Mouse (Mus musculus) limb, embryonic 14.5 days (tissue): ENCODE results near the gene Dis3. TPM values are rescaled to one million over a fixed set of nuclear protein-coding genes. Genes with fewer than 3 reads are reported as not detected.
"Not testable (repeated sequence)": the region's sequence is repeated elsewhere in the genome, so short reads cannot be mapped to it uniquely, and the experiment has no call there.

Experiments
- ATAC-seq: fragments of 200-750 bp; cut with Nextera tagmentation; 2 replicates; pipeline ENCODE4 v1.8.0; 2017; ENCODE audit warnings: low read depth, moderate number of reproducible peaks, moderate TSS enrichment; ENCODE audit not compliant: low FRiP score
- DNase-seq: peaks from one replicate; pipeline ENCODE4 v3.0.0-alpha.2; 2015; ENCODE audit warnings: low spot score
- H3K27ac ChIP-seq: fragments of 300-500 bp; sonication (generic); replicated peaks from 2 replicates; pipeline ENCODE4 v1.5.1; 2014; ENCODE audit warnings: low read depth, mild to moderate bottlenecking, low read length, moderate library complexity, mixed read lengths
- H3K27me3 ChIP-seq: fragments of 300-500 bp; sonication (generic); 2 replicates; pipeline ENCODE4 v1.6.1; 2014; ENCODE audit warnings: low read length, mixed read lengths; ENCODE audit not compliant: control insufficient read depth, insufficient read depth
- H3K36me3 ChIP-seq: fragments of 300-500 bp; sonication (generic); 2 replicates; pipeline ENCODE4 v1.6.1; 2014; ENCODE audit warnings: mild to moderate bottlenecking, low read length, moderate library complexity, mixed read lengths; ENCODE audit not compliant: control insufficient read depth, insufficient read depth
- H3K4me1 ChIP-seq: fragments of 300-500 bp; sonication (generic); 2 replicates; pipeline ENCODE4 v1.6.1; 2014; ENCODE audit warnings: antibody characterized with exemption, low read length, mixed read lengths; ENCODE audit not compliant: control insufficient read depth, insufficient read depth
- H3K4me2 ChIP-seq: fragments of 300-500 bp; sonication (generic); replicated peaks from 2 replicates; pipeline ENCODE4 v1.6.1; 2014; ENCODE audit warnings: low read depth, mild to moderate bottlenecking, low read length, moderate library complexity; ENCODE audit not compliant: severe bottlenecking
- H3K4me3 ChIP-seq: fragments of 300-500 bp; sonication (generic); replicated peaks from 2 replicates; pipeline ENCODE4 v1.5.1; 2014; ENCODE audit warnings: low read length
- H3K9ac ChIP-seq: fragments of 300-500 bp; sonication (generic); 2 replicates; pipeline ENCODE4 v1.6.1; 2014; ENCODE audit warnings: mild to moderate bottlenecking, low read depth, low read length, moderate library complexity; ENCODE audit not compliant: severe bottlenecking
- H3K9me3 ChIP-seq: fragments of 300-500 bp; sonication (generic); 2 replicates; pipeline ENCODE4 v1.6.1; 2016; ENCODE audit warnings: low read length; ENCODE audit not compliant: control insufficient read depth
- POLR2A ChIP-seq: fragments of 200-500 bp; IDR thresholded peaks from 2 replicates; pipeline ENCODE4 v1.8.0; 2012; ENCODE audit warnings: inconsistent platforms, mild to moderate bottlenecking, moderate library complexity, borderline replicate concordance; ENCODE audit not compliant: insufficient read depth, insufficient read length; ENCODE audit errors: extremely low read depth
- WGBS: fragments of 180-500 bp; shearing (Covaris S2); extraction: QIAGEN DNeasy Blood & Tissue Kit; methylation state at CpG from one replicate; pipeline ENCODE4 v1.1.7; 2014; 5-methylcytosine and 5-hydroxymethylcytosine counted together
- polyA plus RNA-seq, 2 experiments: library from polyadenylated mRNA; depleted of rRNA in 1 of 2; stranded (reverse) in 1 of 2; unstranded in 1 of 2; fragments of >200 nt; fragmentation: Nextera tagmentation in 1 of 2; extraction: Ambion mirVana in 1 of 2; gene quantifications; 2 replicates each; pipeline versions ENCODE4 v1.2.1 to v1.2.3; 2012 to 2014

The Dis3 gene
- polyA plus RNA-seq, 2 experiments: 30.7 to 37.6 TPM

DNA sequence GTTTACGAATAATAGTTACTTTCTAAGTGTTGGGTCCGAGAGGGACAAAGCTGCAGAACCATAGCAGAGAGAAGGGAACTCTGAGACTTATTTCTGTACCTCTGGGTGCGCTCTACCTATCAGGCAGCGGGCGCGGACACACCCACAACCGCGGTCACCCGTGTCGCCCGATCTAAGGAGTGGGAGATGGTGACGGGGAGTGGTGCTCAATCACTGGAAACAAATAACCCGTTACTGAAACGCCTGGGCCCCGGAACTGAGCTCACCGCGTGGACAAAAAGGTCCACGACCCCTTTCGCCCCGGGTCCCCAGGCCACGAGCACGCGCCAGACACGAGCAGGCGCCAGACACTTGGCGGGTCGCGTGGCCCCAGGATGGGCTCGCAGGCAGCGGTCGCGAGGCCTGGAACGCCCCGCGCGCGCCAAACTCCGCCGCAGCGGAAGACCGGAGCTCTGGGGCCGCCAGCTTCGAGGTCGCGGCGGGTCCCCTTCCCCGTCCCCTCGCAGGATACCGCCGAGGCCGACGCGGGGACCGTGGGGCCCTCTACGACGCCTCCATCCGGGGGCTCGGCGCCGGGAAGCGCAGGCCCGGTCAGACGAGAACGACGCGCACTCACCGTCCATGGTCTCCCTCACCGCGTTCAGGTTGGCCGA, 54.1 kb downstream of the Dis3 start:
- DNase-seq: no peak
- Histone ChIP-seq H3K9me3 (no peaks in the 10 kb centered on the region), H3K36me3 (0 out of 2 replicates have a peak, but pooled peaks cover 4% of the 10 kb centered on the region), H3K4me3 (peak overlapping the region; percentile 98), H3K27ac (peak overlapping the region; percentile 91), H3K27me3 (no peaks in the 10 kb centered on the region), H3K4me2 (peak overlapping the region; percentile 68), H3K9ac (peak overlapping the region; percentile 95), H3K4me1 (peaks cover 14% of the 10 kb centered on the region)
- 3% methylated on average over 53 of the region's 70 CpGs for WGBS
- no peak for TF ChIP-seq POLR2A
- ATAC-seq: peak; percentile 5

DNA sequence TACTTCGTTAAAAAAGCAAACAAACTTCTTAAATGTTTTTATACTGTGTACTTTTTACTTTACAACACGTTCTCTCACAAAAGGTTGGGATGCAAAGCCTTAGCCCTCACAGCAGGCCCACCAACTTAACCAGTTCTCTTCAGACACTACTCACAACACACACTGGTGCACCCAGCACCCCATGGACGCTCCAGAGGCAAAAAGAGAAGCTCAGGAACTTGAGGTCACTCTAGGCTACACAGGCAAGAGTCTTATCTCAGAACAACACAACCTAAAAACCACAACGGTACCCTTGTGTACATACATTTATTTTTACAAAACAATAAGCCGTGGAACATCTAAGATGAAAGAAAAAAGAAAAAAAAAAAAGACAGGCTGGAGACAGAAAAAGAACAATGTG, 54.9 kb downstream of the Dis3 start:
- 7% methylated on average over 5 of the region's 5 CpGs for WGBS
- no peak for DNase-seq
- Histone ChIP-seq H3K9ac (peak overlapping the region; percentile 95), H3K27me3 (no peaks in the 10 kb centered on the region), H3K4me1 (peaks cover 14% of the 10 kb centered on the region), H3K36me3 (no peaks in the 10 kb centered on the region), H3K9me3 (no peaks in the 10 kb centered on the region), H3K27ac (no peak overlapping the region), H3K4me2 (peak overlapping the region; percentile 68), H3K4me3 (peak overlapping the region; percentile 98)
- no peak for TF ChIP-seq POLR2A
- no peak for ATAC-seq

DNA sequence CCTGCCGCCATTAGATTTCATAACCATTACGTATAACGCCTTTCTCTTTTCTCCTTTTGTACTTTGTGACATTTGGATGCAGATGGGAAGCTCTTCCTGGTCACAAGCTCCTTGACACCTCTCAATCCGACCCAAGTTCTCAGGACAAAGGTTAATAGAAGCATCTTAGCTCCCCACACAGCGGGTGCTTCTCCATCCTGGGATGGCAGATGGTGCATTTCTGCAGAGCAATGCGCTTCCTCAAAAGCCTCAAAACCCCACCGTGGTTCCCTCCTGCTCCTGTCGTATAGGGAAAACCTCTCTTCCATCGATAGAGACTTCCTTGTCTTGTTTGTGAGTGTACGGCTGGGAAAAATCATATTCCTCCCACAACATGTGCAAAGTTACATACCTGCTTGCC, 55.5 kb downstream of the Dis3 start:
- 43% methylated on average over 10 of the region's 10 CpGs for WGBS
- TF ChIP-seq POLR2A: no peak

DNA sequence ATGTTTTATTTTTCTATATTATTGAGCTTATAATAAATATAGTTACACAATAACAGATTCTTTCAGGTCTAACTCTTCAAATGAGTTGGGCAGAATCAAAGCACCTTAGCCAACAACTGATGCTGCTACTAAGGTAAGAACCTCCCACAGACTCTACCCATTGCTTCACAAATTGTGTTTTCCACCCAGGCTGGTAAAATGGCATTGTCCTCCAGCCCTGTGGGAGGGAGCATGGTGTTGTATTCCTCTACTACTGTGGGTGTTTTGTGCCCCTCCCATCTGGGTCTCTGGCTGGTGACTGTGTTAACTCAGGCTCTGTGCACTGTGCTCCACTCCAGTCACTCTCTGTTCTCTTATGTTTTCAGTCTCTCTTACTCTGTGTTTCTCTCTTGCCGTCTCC, 56.1 kb downstream of the Dis3 start:
- no peak for DNase-seq
- Histone ChIP-seq H3K9ac (no peak overlapping the region), H3K4me1 (peaks cover 14% of the 10 kb centered on the region), H3K4me2 (peak overlapping the region; percentile 68), H3K36me3 (peaks cover 11% of the 10 kb centered on the region), H3K27ac (no peak overlapping the region), H3K9me3 (no peaks in the 10 kb centered on the region), H3K27me3 (no peaks in the 10 kb centered on the region), H3K4me3 (no peak overlapping the region)
- 76% methylated on average over 1 of the region's 1 CpGs for WGBS
- ATAC-seq: no peak
- TF ChIP-seq POLR2A: no peak

More for the DNA sequence above, 55.5 kb downstream of the Dis3 start:
- no peak overlapping the region for H3K27ac ChIP-seq
- no peaks in the 10 kb centered on the region for H3K9me3 ChIP-seq
- peak overlapping the region; percentile 68 for H3K4me2 ChIP-seq
- H3K27me3 ChIP-seq: no peaks in the 10 kb centered on the region
- H3K9ac ChIP-seq: 0 out of 2 replicates have a peak overlapping the region, but pooled peaks have one; percentile 95
- ATAC-seq (no peak), DNase-seq (no peak)
- H3K4me1 ChIP-seq: peaks cover 14% of the 10 kb centered on the region
- peaks cover 5% of the 10 kb centered on the region; the same call in 1 of the 2 replicates for H3K36me3 ChIP-seq
- H3K4me3 ChIP-seq: peak overlapping the region; percentile 98

DNA sequence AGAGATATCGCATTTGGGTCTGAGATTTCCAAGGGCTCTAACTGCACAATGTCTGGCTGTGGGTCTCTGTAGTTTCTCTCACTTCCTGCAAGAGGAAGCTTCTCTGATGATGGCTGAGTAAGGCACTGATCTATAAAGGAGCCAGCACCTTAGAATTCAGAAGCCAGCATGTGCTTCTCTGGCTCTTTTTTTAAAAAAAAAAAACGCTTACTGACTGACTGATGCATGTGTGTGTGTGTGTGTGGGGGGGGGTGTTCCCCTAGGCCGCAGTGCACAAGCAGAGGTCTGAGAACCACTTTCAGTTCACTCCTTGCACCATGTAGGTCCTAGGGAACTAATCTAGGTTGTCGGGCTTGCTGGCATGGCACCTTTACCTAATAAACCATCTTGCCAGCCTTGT, 58.2 kb downstream of the Dis3 start:
- no peak overlapping the region for H3K27ac ChIP-seq
- DNase-seq (no peak), ATAC-seq (no peak)
- peaks cover 23% of the 10 kb centered on the region for H3K36me3 ChIP-seq
- no peaks in the 10 kb centered on the region for H3K9me3 ChIP-seq
- no peak overlapping the region for H3K4me3 ChIP-seq
- WGBS: 61% methylated on average over 4 of the region's 4 CpGs
- H3K9ac ChIP-seq: no peak overlapping the region
- no peak for TF ChIP-seq POLR2A
- no peak overlapping the region for H3K4me2 ChIP-seq
- peaks cover 14% of the 10 kb centered on the region for H3K4me1 ChIP-seq
- H3K27me3 ChIP-seq: no peaks in the 10 kb centered on the region

DNA sequence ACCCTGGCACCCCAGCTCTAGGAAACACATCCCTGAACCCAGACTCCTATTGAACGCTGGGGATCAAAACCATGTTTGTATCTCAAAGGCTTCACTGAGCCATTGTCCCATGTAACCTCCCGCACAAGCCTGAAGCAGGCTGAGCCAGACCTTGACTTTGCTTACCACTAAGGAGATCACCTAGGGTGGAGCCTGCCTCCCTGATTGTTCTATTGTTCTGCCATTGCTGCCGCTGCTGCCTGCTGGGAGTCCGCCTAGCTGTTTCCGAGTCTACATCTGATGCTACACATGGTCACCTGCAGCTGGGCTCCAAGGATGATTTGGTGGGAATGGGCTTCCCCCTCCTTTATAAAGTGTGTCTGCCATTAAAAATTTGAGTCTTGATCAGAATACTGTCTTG, 60.3 kb downstream of the Dis3 start:
- WGBS: 91% methylated on average over 5 of the region's 5 CpGs
- DNase-seq: not testable (repeated sequence)

More for the DNA sequence above, 60.3 kb downstream of the Dis3 start:
- not testable (repeated sequence) for H3K4me1 ChIP-seq, H3K4me3 ChIP-seq, ATAC-seq, H3K4me2 ChIP-seq, H3K9ac ChIP-seq, H3K27ac ChIP-seq, H3K9me3 ChIP-seq, H3K27me3 ChIP-seq
- peaks cover 32% of the 10 kb centered on the region for H3K36me3 ChIP-seq
